ENCODE assay signal across 26 mouse cellular contexts in genomic region chr17:36240637-36241213, GRCm38 (mm10). TPM values are rescaled to one million over a fixed set of nuclear protein-coding genes. Genes with fewer than 3 reads are reported as not detected.
A peak's percentile ranks its signal among the peaks of the same experiment; 100 is the strongest.
DNase-seq lines count a peak whose midpoint lies in the region; ATAC-seq and TF ChIP-seq lines count a peak whose summit lies in the region.
"Had no signal": no experiment of that assay in that cellular context is flagged by ENCODE, and none has a peak within 500 bp of the region (broad histone marks: within the 10 kb centered on the region; RNA-seq: fewer than 3 reads in every experiment).

No protein-coding gene starts in this region.

- H3K4me2 ChIP-seq in intestine, embryonic 14.5 days (ENCODE audit: low read length) = peak overlapping the region; percentile 9; the same call in 1 of the 2 replicates
- H3K4me2 ChIP-seq in intestine, postnatal 0 days (replicated peaks; ENCODE audit: low read depth) = no peak overlapping the region
- H3K4me2 ChIP-seq in stomach, embryonic 16.5 days (ENCODE audit: low read depth, low read length) = 0 out of 2 replicates have a peak overlapping the region, but pooled peaks have one; percentile 19
- H3K4me2 ChIP-seq in stomach, postnatal 0 days (replicated peaks; ENCODE audit: low read depth) = no peak overlapping the region
- peak overlapping the region; percentile 19; the same call in 1 of the 2 replicates for H3K4me2 ChIP-seq in embryonic facial prominence, embryonic 12.5 days (replicated peaks)
- H3K4me2 ChIP-seq in myocyte (ENCODE audit: low read depth) = peak overlapping the region; percentile 28
- H3K4me2 ChIP-seq: liver, embryonic 13.5 days; neural tube, embryonic 13.5 days had no signal

- no peak for TF ChIP-seq POLR2A in myocyte (IDR thresholded peaks at IDR 0.05; ENCODE audit: insufficient read length, low read depth)

- no peak overlapping the region for H3K4me3 ChIP-seq in intestine, embryonic 14.5 days (ENCODE audit: low read depth, low read length)
- no peak overlapping the region for H3K4me3 ChIP-seq in intestine, postnatal 0 days (ENCODE audit: low read depth, low read length)
- H3K4me3 ChIP-seq in stomach, embryonic 16.5 days (replicated peaks; ENCODE audit: low read length) = no peak overlapping the region; the same call in 1 of the 2 replicates
- no peak overlapping the region for H3K4me3 ChIP-seq in stomach, postnatal 0 days (ENCODE audit: low read depth, low read length)
- no peak overlapping the region for H3K4me3 ChIP-seq in embryonic facial prominence, embryonic 12.5 days
- H3K4me3 ChIP-seq in myocyte = no peak overlapping the region
- H3K4me3 ChIP-seq: erythroblast, embryonic 14.5 days; liver, embryonic 13.5 days; neural tube, embryonic 13.5 days had no signal

- no peak overlapping the region for H3ac ChIP-seq in myocyte (ENCODE audit: control insufficient read depth, insufficient read length)

- no peak overlapping the region for H3K27ac ChIP-seq in intestine, embryonic 14.5 days (ENCODE audit: low read depth)
- H3K27ac ChIP-seq in intestine, postnatal 0 days (ENCODE audit: low read depth, low read length) = no peak overlapping the region
- no peak overlapping the region for H3K27ac ChIP-seq in stomach, embryonic 16.5 days (ENCODE audit: low read length)
- no peak overlapping the region for H3K27ac ChIP-seq in stomach, postnatal 0 days (replicated peaks)
- H3K27ac ChIP-seq in embryonic facial prominence, embryonic 12.5 days = peak overlapping the region; percentile 46; the same call in 1 of the 2 replicates
- H3K27ac ChIP-seq: liver, embryonic 13.5 days; neural tube, embryonic 13.5 days had no signal

- no peaks in the 10 kb centered on the region for H3K9me3 ChIP-seq in intestine, embryonic 14.5 days (ENCODE audit: control insufficient read depth, low read length)
- no peaks in the 10 kb centered on the region for H3K9me3 ChIP-seq in intestine, postnatal 0 days (ENCODE audit: control insufficient read depth)
- H3K9me3 ChIP-seq in stomach, embryonic 16.5 days (replicated peaks; ENCODE audit: control insufficient read depth, low read length) = no peaks in the 10 kb centered on the region
- H3K9me3 ChIP-seq in stomach, postnatal 0 days (ENCODE audit: control insufficient read depth, low read length) = no peaks in the 10 kb centered on the region
- H3K9me3 ChIP-seq in embryonic facial prominence, embryonic 12.5 days = no peaks in the 10 kb centered on the region
- H3K9me3 ChIP-seq: liver, embryonic 13.5 days; neural tube, embryonic 13.5 days had no signal

- no peak for ATAC-seq in intestine, embryonic 14.5 days (replicated peaks; ENCODE audit: low FRiP score, low TSS enrichment, low read depth)
- no peak for ATAC-seq in intestine, postnatal 0 days
- ATAC-seq in stomach, embryonic 16.5 days (ENCODE audit: insufficient read depth, low FRiP score) = 0 out of 2 replicates have a peak, but pooled peaks have one; percentile 33
- no peak for ATAC-seq in stomach, postnatal 0 days (ENCODE audit: low FRiP score, low TSS enrichment)
- peak; percentile 77; the same call in 1 of the 2 replicates for ATAC-seq in embryonic facial prominence, embryonic 12.5 days (ENCODE audit: insufficient number of reproducible peaks, insufficient read depth, low FRiP score, low TSS enrichment)
- ATAC-seq: forebrain, embryonic 14.5 days; hindbrain, embryonic 16.5 days had no signal

- no peaks in the 10 kb centered on the region for H3K4me1 ChIP-seq in intestine, embryonic 14.5 days (replicated peaks; ENCODE audit: control insufficient read depth, insufficient read depth, low read length)
- H3K4me1 ChIP-seq in intestine, postnatal 0 days (replicated peaks; ENCODE audit: control insufficient read depth, insufficient read depth, low read length) = no peaks in the 10 kb centered on the region
- 0 out of 2 replicates have a peak, but pooled peaks cover 6% of the 10 kb centered on the region for H3K4me1 ChIP-seq in stomach, embryonic 16.5 days (ENCODE audit: control insufficient read depth, insufficient read depth, low read length)
- no peaks in the 10 kb centered on the region for H3K4me1 ChIP-seq in stomach, postnatal 0 days (replicated peaks; ENCODE audit: control insufficient read depth, insufficient read depth)
- peaks cover 15% of the 10 kb centered on the region for H3K4me1 ChIP-seq in embryonic facial prominence, embryonic 12.5 days
- H3K4me1 ChIP-seq: liver, embryonic 13.5 days had no signal

- TF ChIP-seq CTCF in intestine, postnatal 0 days (IDR thresholded peaks at IDR 0.05; ENCODE audit: low read depth) = no peak
- no peak for TF ChIP-seq CTCF in stomach, postnatal 0 days (IDR thresholded peaks at IDR 0.05; ENCODE audit: low read depth)

- no peak overlapping the region for H3K9ac ChIP-seq in intestine, embryonic 14.5 days (ENCODE audit: low read length)
- no peak overlapping the region for H3K9ac ChIP-seq in intestine, postnatal 0 days (ENCODE audit: low read depth, low read length)
- peak overlapping the region; percentile 31; the same call in 1 of the 2 replicates for H3K9ac ChIP-seq in stomach, embryonic 16.5 days (ENCODE audit: low read length)
- no peak overlapping the region for H3K9ac ChIP-seq in stomach, postnatal 0 days (ENCODE audit: low read length)
- no peak overlapping the region for H3K9ac ChIP-seq in embryonic facial prominence, embryonic 12.5 days
- H3K9ac ChIP-seq: liver, embryonic 13.5 days; neural tube, embryonic 13.5 days had no signal

- TF ChIP-seq EP300 in stomach, postnatal 0 days (optimal IDR thresholded peaks at IDR 0.05) = no peak

- H3K36me3 ChIP-seq in intestine, embryonic 14.5 days (ENCODE audit: control insufficient read depth, insufficient read depth, low read length) = no peaks in the 10 kb centered on the region
- no peaks in the 10 kb centered on the region for H3K36me3 ChIP-seq in intestine, postnatal 0 days (ENCODE audit: control insufficient read depth, insufficient read depth)
- no peaks in the 10 kb centered on the region for H3K36me3 ChIP-seq in stomach, embryonic 16.5 days (ENCODE audit: control insufficient read depth, insufficient read depth, low read length)
- H3K36me3 ChIP-seq in stomach, postnatal 0 days (ENCODE audit: control insufficient read depth, insufficient read depth, low read length) = no peaks in the 10 kb centered on the region
- H3K36me3 ChIP-seq in embryonic facial prominence, embryonic 12.5 days = no peaks in the 10 kb centered on the region
- no peaks in the 10 kb centered on the region for H3K36me3 ChIP-seq in myocyte (ENCODE audit: control insufficient read depth, insufficient read depth)
- H3K36me3 ChIP-seq: liver, embryonic 13.5 days; neural tube, embryonic 13.5 days had no signal

- 6% methylated on average over 5 of the region's 5 CpGs for WGBS in intestine, embryonic 14.5 days
- WGBS in intestine, postnatal 0 days = 5% methylated on average over 5 of the region's 5 CpGs
- 8% methylated on average over 5 of the region's 5 CpGs for WGBS in stomach, embryonic 16.5 days
- 9% methylated on average over 5 of the region's 5 CpGs for WGBS in stomach, postnatal 0 days
- WGBS in embryonic facial prominence, embryonic 12.5 days = 7% methylated on average over 5 of the region's 5 CpGs

- no peaks in the 10 kb centered on the region for H3K79me2 ChIP-seq in myocyte (ENCODE audit: control insufficient read depth, insufficient read depth)

- no peak for DNase-seq in intestine, embryonic 14.5 days (ENCODE audit: low spot score)
- DNase-seq in stomach, postnatal 0 days (ENCODE audit: low spot score) = no peak
- DNase-seq in spleen, adult 18-20 months = no peak
- no peak for DNase-seq in gastrocnemius, postnatal 4 days (ENCODE audit: low spot score in 2 of 2)
- DNase-seq: cerebellum, postnatal 14 days; heart, postnatal 14 days; layer of hippocampus, postnatal 36 days; liver, embryonic 13.5 days; lung, postnatal 36 days; thymus, postnatal 25 days had no signal

- H3K27me3 ChIP-seq in intestine, embryonic 14.5 days (replicated peaks; ENCODE audit: control insufficient read depth, insufficient read depth, low read length) = peaks cover 25% of the 10 kb centered on the region
- H3K27me3 ChIP-seq in intestine, postnatal 0 days (replicated peaks; ENCODE audit: control insufficient read depth, insufficient read depth, low read length) = peaks cover 14% of the 10 kb centered on the region
- no peaks in the 10 kb centered on the region; the same call in 1 of the 2 replicates for H3K27me3 ChIP-seq in stomach, embryonic 16.5 days (ENCODE audit: control insufficient read depth, insufficient read depth, low read length)
- no peaks in the 10 kb centered on the region for H3K27me3 ChIP-seq in stomach, postnatal 0 days (ENCODE audit: control insufficient read depth, insufficient read depth, low read length)
- peaks cover 26% of the 10 kb centered on the region for H3K27me3 ChIP-seq in embryonic facial prominence, embryonic 12.5 days
- no peaks in the 10 kb centered on the region for H3K27me3 ChIP-seq in myocyte (ENCODE audit: control insufficient read depth, insufficient read depth, insufficient read length)

RNA-seq across cellular contexts. Expression of gene Rpp21, which starts 17.1 kb away (rescaled TPM):
- 156 and 158 TPM in 2 replicates for polyA plus RNA-seq in intestine, embryonic 14.5 days (2014; fragmentation: Nextera tagmentation; extraction: Ambion mirVana)
- 103 and 110 TPM in 2 replicates for polyA plus RNA-seq in intestine, postnatal 0 days (2015; fragmentation: Nextera tagmentation; extraction: Ambion mirVana)
- polyA plus RNA-seq in stomach, embryonic 16.5 days (2015; fragmentation: Nextera tagmentation; extraction: Ambion mirVana) = 112 and 116 TPM in 2 replicates
- 126 TPM in 2 replicates for polyA plus RNA-seq in stomach, postnatal 0 days (2015; fragmentation: Nextera tagmentation; extraction: Ambion mirVana)
- polyA plus RNA-seq in embryonic facial prominence, embryonic 12.5 days (2016; fragmentation: Nextera tagmentation; extraction: Ambion mirVana) = 98.2 and 106 TPM in 2 replicates
- polyA plus RNA-seq in myocyte (2012; fragmentation: generic; extraction: Trizol) = 59.2 TPM
- total RNA-seq in gastrocnemius, postnatal 4 days (2021) = 10 to 100 TPM; 24.2 to 26.7 TPM

RNA-seq across cellular contexts. Expression of gene Trim39, which starts 31.3 kb away (rescaled TPM):
- polyA plus RNA-seq in intestine, embryonic 14.5 days (2014; fragmentation: Nextera tagmentation; extraction: Ambion mirVana) = 11.3 and 13.6 TPM in 2 replicates
- polyA plus RNA-seq in intestine, postnatal 0 days (2015; fragmentation: Nextera tagmentation; extraction: Ambion mirVana) = 4.2 and 5.7 TPM in 2 replicates
- polyA plus RNA-seq in stomach, embryonic 16.5 days (2015; fragmentation: Nextera tagmentation; extraction: Ambion mirVana) = 12.8 and 16.2 TPM in 2 replicates
- polyA plus RNA-seq in stomach, postnatal 0 days (2015; fragmentation: Nextera tagmentation; extraction: Ambion mirVana) = 6.2 and 6.5 TPM in 2 replicates
- 25.2 and 27.2 TPM in 2 replicates for polyA plus RNA-seq in embryonic facial prominence, embryonic 12.5 days (2016; fragmentation: Nextera tagmentation; extraction: Ambion mirVana)
- 5.5 TPM for polyA plus RNA-seq in myocyte (2012; fragmentation: generic; extraction: Trizol)
- 1 to 10 TPM; 6.2 to 9.9 TPM for total RNA-seq in gastrocnemius, postnatal 4 days (2021)

RNA-seq across cellular contexts. Expression of gene H2-M10.2, which starts 45.6 kb away (rescaled TPM):
- polyA plus RNA-seq in intestine, embryonic 14.5 days (2014; fragmentation: Nextera tagmentation; extraction: Ambion mirVana) = not detected in 2 replicates
- polyA plus RNA-seq in intestine, postnatal 0 days (2015; fragmentation: Nextera tagmentation; extraction: Ambion mirVana) = not detected in 2 replicates
- not detected in 2 replicates for polyA plus RNA-seq in stomach, embryonic 16.5 days (2015; fragmentation: Nextera tagmentation; extraction: Ambion mirVana)
- polyA plus RNA-seq in stomach, postnatal 0 days (2015; fragmentation: Nextera tagmentation; extraction: Ambion mirVana) = not detected in 2 replicates
- 0.20 TPM in 1 of 2 replicates, not detected in the other for polyA plus RNA-seq in embryonic facial prominence, embryonic 12.5 days (2016; fragmentation: Nextera tagmentation; extraction: Ambion mirVana)
- polyA plus RNA-seq in myocyte (2012; fragmentation: generic; extraction: Trizol) = not detected
- not detected for total RNA-seq in gastrocnemius, postnatal 4 days (2021)
- total RNA-seq: adrenal gland, adult 18-20 months; heart, postnatal 14 days; layer of hippocampus, adult 18-20 months; layer of hippocampus, postnatal 36 days; left cerebral cortex, postnatal 36 days; MEL; monocyte, adult 5-6 weeks had no signal
- polyA plus RNA-seq: erythroblast, embryonic 14.5 days; forebrain, embryonic 14.5 days; gonadal fat pad, adult 2 months; kidney, embryonic 16.5 days; liver, embryonic 13.5 days; neural tube, embryonic 13.5 days had no signal

RNA-seq across cellular contexts. Expression of gene H2-T3, which starts 50.6 kb away (rescaled TPM):
- 7.9 and 8.2 TPM in 2 replicates for polyA plus RNA-seq in intestine, embryonic 14.5 days (2014; fragmentation: Nextera tagmentation; extraction: Ambion mirVana)
- polyA plus RNA-seq in intestine, postnatal 0 days (2015; fragmentation: Nextera tagmentation; extraction: Ambion mirVana) = 53.3 and 65.3 TPM in 2 replicates
- polyA plus RNA-seq in stomach, embryonic 16.5 days (2015; fragmentation: Nextera tagmentation; extraction: Ambion mirVana) = 3.4 and 4.0 TPM in 2 replicates
- polyA plus RNA-seq in stomach, postnatal 0 days (2015; fragmentation: Nextera tagmentation; extraction: Ambion mirVana) = 0.04 TPM in 1 of 2 replicates, not detected in the other
- not detected in 2 replicates for polyA plus RNA-seq in embryonic facial prominence, embryonic 12.5 days (2016; fragmentation: Nextera tagmentation; extraction: Ambion mirVana)
- not detected for polyA plus RNA-seq in myocyte (2012; fragmentation: generic; extraction: Trizol)
- total RNA-seq in gastrocnemius, postnatal 4 days (2021) = under 1 TPM; 0.18 to 0.27 TPM
- total RNA-seq: adrenal gland, adult 18-20 months; layer of hippocampus, adult 18-20 months; layer of hippocampus, postnatal 36 days; left cerebral cortex, postnatal 36 days; MEL; monocyte, adult 5-6 weeks had no signal
- polyA plus RNA-seq: erythroblast, embryonic 14.5 days; forebrain, embryonic 14.5 days; gonadal fat pad, adult 2 months; hindbrain, embryonic 16.5 days; kidney, embryonic 16.5 days; liver, embryonic 13.5 days; neural tube, embryonic 13.5 days; testis, adult 2 months had no signal

Comparison
In these comparisons a context has a peak if more than half of its experiments do, and no peak if none do; other contexts are left out.
1. ATAC-seq: peak in stomach, embryonic 16.5 days (single experiment) and embryonic facial prominence, embryonic 12.5 days (single experiment); none in intestine, embryonic 14.5 days (single experiment), intestine, postnatal 0 days (single experiment) and stomach, postnatal 0 days (single experiment).
2. H3K4me2 ChIP-seq: peak in intestine, embryonic 14.5 days (single experiment), stomach, embryonic 16.5 days (single experiment), embryonic facial prominence, embryonic 12.5 days (single experiment) and myocyte (single experiment); none in intestine, postnatal 0 days (single experiment) and stomach, postnatal 0 days (single experiment).